Mouse (Mus musculus): Measurements from ENCODE around the gene Traf7. TPM values are rescaled to one million over a fixed set of nuclear protein-coding genes. Genes with fewer than 3 reads are reported as not detected.
A peak's percentile ranks its signal among the peaks of the same experiment; 100 is the strongest.

The Traf7 gene
- polyA plus RNA-seq, 1 experiment from 2014 or later = 154 TPM

DNA sequence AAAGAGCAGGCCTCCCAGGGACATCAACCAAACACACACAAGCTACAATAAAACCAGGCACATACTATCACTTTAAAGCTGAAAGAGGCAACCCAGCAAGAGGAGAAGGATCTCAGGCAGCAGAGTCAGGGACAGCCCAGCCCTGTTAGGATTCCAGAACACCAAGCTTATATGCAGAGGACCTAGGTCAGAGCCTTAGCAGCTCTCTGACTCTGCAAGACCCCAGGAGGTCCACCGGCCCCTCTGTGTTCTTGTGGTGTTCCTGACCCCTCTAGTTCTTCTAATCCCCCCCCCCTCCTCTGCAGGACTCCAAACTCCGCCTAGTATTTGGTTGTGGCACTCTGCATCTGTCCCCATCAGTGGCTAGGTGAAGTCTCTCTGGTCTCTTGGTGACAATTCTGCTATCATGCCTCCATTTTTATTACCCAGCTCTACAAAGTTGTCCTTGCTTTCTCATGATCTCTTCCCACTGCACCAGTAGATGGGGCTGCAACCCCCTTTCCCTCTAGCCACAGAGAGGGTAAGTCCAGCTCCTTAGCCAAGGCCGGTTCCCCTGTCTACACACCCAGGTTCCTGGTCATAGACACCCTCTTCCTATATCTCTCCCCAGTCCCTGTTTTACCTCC, 47.4 kb downstream of the Traf7 start:
- no peak for DNase-seq (ENCODE audit: low read depth, low spot score)

GRCm38 (mm10) chr17:24479431-24479830, 48.3 kb downstream of the Traf7 start:
- in situ Hi-C loops (cut with MboI; ENCODE audit: low pct_unique_long_range_greater_than_20kb) = no loop called here
- POLR2A ChIA-PET = interaction anchor here (0.9 to 1.7 kb wide), 3 partner anchors 24 to 59 kb away, joined by 3 to 4 read pairs (median 3); partner anchors contain the start of gene Traf7
- no peaks in the 10 kb centered on the region for H3K27me3 ChIP-seq
- DNase-seq (ENCODE audit: low read depth, low spot score) (no peak), ATAC-seq (no peak)
- CTCF ChIA-PET = interaction anchor here (0.6 to 2.5 kb wide), 20 partner anchors 8 to 154 kb away, joined by 3 to 11 read pairs (median 4); no protein-coding TSS in a partner anchor
- TF ChIP-seq CTCF (IDR thresholded peaks at IDR 0.05) = no peak

More for the DNA sequence above, 47.4 kb downstream of the Traf7 start:
- H3K27me3 ChIP-seq = no peaks in the 10 kb centered on the region
- ChIA-PET CTCF (interaction anchor here (1.0 to 2.5 kb wide), 6 partner anchors 9 to 33 kb away, joined by 3 to 11 read pairs (median 8); no protein-coding TSS in a partner anchor), POLR2A (no interaction called here)
- in situ Hi-C loops (cut with MboI; ENCODE audit: low pct_unique_long_range_greater_than_20kb) = loop anchor here (5.0 kb wide), 1 partner anchor 47 kb away; the partner anchor contains the start of gene Traf7
- no peak for ATAC-seq
- TF ChIP-seq CTCF (IDR thresholded peaks at IDR 0.05) = no peak

- ChIA-PET CTCF (interaction anchor here (0.6 to 2.5 kb wide), 20 partner anchors 8 to 155 kb away, joined by 3 to 11 read pairs (median 4); partner anchors contain the start of genes E4f1 and Pgp), POLR2A (interaction anchor here (0.9 to 1.7 kb wide), 3 partner anchors 23 to 59 kb away, joined by 3 to 4 read pairs (median 3); partner anchors contain the start of gene Traf7)
- peak; percentile 75 for ATAC-seq
- in situ Hi-C loops (cut with MboI; ENCODE audit: low pct_unique_long_range_greater_than_20kb) = no loop called here
- no peaks in the 10 kb centered on the region for H3K27me3 ChIP-seq
- DNase-seq (ENCODE audit: low read depth, low spot score) = peak; percentile 82
- TF ChIP-seq CTCF (IDR thresholded peaks at IDR 0.05) = no peak
Observed at GRCm38 (mm10) chr17:24478663-24479380, 48.9 kb downstream of the Traf7 start, which contains the start of gene Mlst8. TSS of gene Mlst8 (minus strand) at chr17:24479078.

GRCm38 (mm10) chr17:24477985-24478600, 49.6 kb downstream of the Traf7 start:
- in situ Hi-C loops (cut with MboI; ENCODE audit: low pct_unique_long_range_greater_than_20kb) = no loop called here
- no peaks in the 10 kb centered on the region for H3K27me3 ChIP-seq
- DNase-seq (ENCODE audit: low read depth, low spot score) = no peak
- TF ChIP-seq CTCF (IDR thresholded peaks at IDR 0.05) = no peak
- ChIA-PET CTCF (interaction anchor here (0.9 to 2.5 kb wide), 9 partner anchors 8 to 152 kb away, joined by 3 to 10 read pairs (median 4); partner anchors contain the start of genes E4f1 and Pgp), POLR2A (interaction anchor here (1.7 kb wide), 1 partner anchor 50 kb away, joined by 4 read pairs; the partner anchor contains the start of gene Traf7)
- ATAC-seq = no peak

DNA sequence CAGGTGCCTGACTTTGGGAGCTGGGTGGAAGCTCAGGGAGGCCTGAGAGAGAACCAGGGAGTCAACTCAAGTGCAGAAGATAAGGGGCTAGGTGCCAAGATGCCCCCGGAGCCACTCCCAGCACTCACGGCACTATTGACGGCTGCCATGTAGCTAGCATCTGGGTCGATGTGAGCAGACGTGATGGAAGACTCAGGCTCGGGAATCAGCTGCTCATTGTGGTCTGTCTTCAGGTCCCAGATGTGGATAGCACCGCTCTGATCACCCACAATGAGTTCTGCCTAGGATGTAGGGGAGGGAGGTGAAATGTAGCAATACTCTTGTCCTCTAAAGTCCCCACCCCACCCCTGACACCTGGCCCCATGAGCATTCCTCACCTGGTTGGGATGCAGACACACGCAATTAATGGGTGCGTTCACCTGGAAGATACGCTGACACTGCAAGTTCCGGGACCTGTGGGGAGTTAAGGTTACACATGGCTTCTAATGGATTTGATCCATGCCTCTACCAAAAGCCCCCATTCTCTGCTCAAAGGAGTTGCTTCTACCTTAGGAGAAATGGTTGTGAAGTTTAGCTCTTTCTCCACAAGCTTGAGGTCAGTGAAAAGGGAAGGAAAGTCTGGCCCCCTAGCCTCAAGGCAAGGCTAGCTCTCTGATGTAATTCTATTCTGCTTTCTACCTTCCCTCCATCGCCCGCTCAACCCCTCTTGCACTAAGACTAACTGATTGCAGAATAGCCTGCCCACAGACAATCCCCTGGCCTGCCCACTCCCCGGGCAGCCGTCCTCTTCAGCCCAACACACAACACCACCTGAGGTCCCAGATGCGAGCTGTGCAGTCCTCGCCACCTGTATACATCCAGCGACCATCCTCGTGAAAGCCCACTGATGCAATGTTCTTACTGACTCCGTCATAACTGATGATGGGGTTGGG, 50.4 kb downstream of the Traf7 start:
- no peak for DNase-seq (ENCODE audit: low read depth, low spot score)
- TF ChIP-seq CTCF (IDR thresholded peaks at IDR 0.05) = no peak
- in situ Hi-C loops (cut with MboI; ENCODE audit: low pct_unique_long_range_greater_than_20kb) = no loop called here
- ATAC-seq = no peak
- CTCF ChIA-PET = interaction anchor here (0.9 to 1.9 kb wide), 2 partner anchors 7 to 47 kb away, joined by 3 to 9 read pairs; partner anchors contain the start of genes E4f1 and Pgp
- no peaks in the 10 kb centered on the region for H3K27me3 ChIP-seq
- POLR2A ChIA-PET = interaction anchor here (1.1 kb wide), 1 partner anchor 50 kb away, joined by 3 read pairs; no protein-coding TSS in a partner anchor

DNA sequence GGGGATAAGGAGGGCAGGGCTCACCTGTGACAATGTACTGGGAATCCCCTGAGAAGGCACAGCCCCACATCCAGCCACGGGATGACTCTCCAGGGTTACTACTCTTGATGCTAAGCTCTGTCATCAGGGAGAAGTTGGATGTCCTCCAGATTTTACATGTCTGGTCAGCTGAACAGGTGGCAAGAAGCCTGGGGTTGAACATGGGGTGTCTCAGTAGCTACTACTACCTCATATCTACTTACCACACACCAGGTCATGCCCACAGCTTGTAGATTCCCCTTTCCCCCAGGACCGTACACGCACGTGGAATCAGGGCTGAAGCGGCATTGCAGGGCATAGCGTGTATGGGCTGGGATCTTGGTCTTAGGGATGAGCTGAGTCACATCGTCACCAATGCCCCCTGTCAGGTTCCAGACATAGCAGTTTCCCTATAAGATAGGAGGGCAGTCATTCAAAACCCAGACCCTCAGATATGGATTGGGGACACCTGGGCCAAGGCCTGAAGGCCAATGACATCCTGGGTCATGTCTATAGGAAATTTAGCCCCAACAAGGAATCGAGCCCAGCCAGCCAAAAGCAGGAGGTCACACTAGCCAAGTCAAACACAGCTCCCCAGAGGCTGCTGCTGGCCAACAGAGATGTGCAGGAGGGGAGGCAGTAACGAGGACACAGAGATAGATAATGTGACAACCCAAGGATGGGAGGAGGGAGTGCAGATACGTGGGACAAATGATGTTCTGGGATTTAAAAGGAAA, 51.5 kb downstream of the Traf7 start:
- DNase-seq (ENCODE audit: low read depth, low spot score) (no peak), ATAC-seq (no peak)
- POLR2A ChIA-PET = interaction anchor here (1.1 kb wide), 1 partner anchor 49 kb away, joined by 3 read pairs; no protein-coding TSS in a partner anchor
- no peak for TF ChIP-seq CTCF (IDR thresholded peaks at IDR 0.05)
- no peaks in the 10 kb centered on the region for H3K27me3 ChIP-seq
- CTCF ChIA-PET = interaction anchor here (1.2 kb wide), 1 partner anchor 13 kb away, joined by 3 read pairs; no protein-coding TSS in a partner anchor
- in situ Hi-C loops (cut with MboI; ENCODE audit: low pct_unique_long_range_greater_than_20kb) = no loop called here

- ATAC-seq (no peak), DNase-seq (ENCODE audit: low read depth, low spot score) (no peak)
- TF ChIP-seq CTCF (IDR thresholded peaks at IDR 0.05) = no peak
- no peaks in the 10 kb centered on the region for H3K27me3 ChIP-seq
- POLR2A ChIA-PET = no interaction called here
- CTCF ChIA-PET = interaction anchor here (1.2 kb wide), 1 partner anchor 12 kb away, joined by 3 read pairs; no protein-coding TSS in a partner anchor
- in situ Hi-C loops (cut with MboI; ENCODE audit: low pct_unique_long_range_greater_than_20kb) = no loop called here
Observed at GRCm38 (mm10) chr17:24475586-24475985, 52.2 kb downstream of the Traf7 start.

- ChIA-PET POLR2A (no interaction called here), CTCF (no interaction called here)
- no peak for TF ChIP-seq CTCF (IDR thresholded peaks at IDR 0.05)
- DNase-seq (ENCODE audit: low read depth, low spot score) = no peak
- H3K27me3 ChIP-seq = no peaks in the 10 kb centered on the region
- ATAC-seq = no peak
- in situ Hi-C loops (cut with MboI; ENCODE audit: low pct_unique_long_range_greater_than_20kb) = no loop called here
Observed at GRCm38 (mm10) chr17:24474557-24474956, 53.2 kb downstream of the Traf7 start.
